Mouse (Mus musculus): Measurements from ENCODE around the gene Gtpbp3.

DNA sequence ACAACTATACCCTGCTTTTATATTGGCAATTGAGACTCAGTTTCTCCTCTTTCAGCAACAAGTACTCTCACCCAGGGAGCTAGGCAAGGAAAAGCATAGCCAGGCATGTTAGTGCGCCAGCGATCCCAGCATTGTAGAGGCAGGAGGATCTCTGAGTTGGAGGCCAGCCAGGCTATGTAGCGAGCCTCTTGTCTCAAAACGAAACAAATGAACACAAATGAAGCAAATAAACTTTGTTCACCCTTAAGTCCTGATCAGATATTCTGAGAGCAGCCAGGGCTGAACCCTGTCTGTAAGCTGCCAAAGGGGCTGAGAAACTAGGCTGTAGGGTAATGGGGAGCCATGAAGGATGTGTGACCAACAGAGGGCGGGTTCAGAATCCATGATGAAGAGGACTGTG, 7.9 kb downstream of the Gtpbp3 start:
- no peak for TF ChIP-seq CTCF (IDR thresholded peaks at IDR 0.05; ENCODE audit: borderline replicate concordance, control insufficient read depth, extremely low read depth, insufficient read depth, low read length, poor library complexity)
- no peak for TF ChIP-seq POLR2A (IDR thresholded peaks at IDR 0.05; ENCODE audit: control insufficient read depth, extremely low read depth, insufficient read depth, low read length, poor library complexity)
